Mouse (Mus musculus): ENCODE data around the gene Larp1b. TPM values are rescaled to one million over a fixed set of nuclear protein-coding genes. Genes with fewer than 3 reads are reported as not detected.

The Larp1b gene
- polyA plus RNA-seq, 1 experiment from 2014 or later = 4.1 TPM

Other genes starting within 250 kb of the Larp1b start
- gene Slc25a31, start 241.0 kb upstream of the Larp1b start, polyA plus RNA-seq (2015; fragmentation: Nextera tagmentation; extraction: Ambion mirVana) = 0.55 and 0.58 TPM in 2 replicates
- 50.1 and 56.5 TPM in 2 replicates for gene Hspa4l, start 205.3 kb upstream of the Larp1b start, polyA plus RNA-seq (2015; fragmentation: Nextera tagmentation; extraction: Ambion mirVana)
- 17.4 and 18.3 TPM in 2 replicates for gene Plk4, start 149.8 kb upstream of the Larp1b start, polyA plus RNA-seq (2015; fragmentation: Nextera tagmentation; extraction: Ambion mirVana)
- 10.5 and 11.0 TPM in 2 replicates for gene Mfsd8, start 102.9 kb upstream of the Larp1b start, polyA plus RNA-seq (2015; fragmentation: Nextera tagmentation; extraction: Ambion mirVana)
- 11.4 and 16.7 TPM in 2 replicates for gene Abhd18, start 102.9 kb upstream of the Larp1b start, polyA plus RNA-seq (2015; fragmentation: Nextera tagmentation; extraction: Ambion mirVana)
- gene 1700034I23Rik, start 47.3 kb upstream of the Larp1b start, polyA plus RNA-seq (2015; fragmentation: Nextera tagmentation; extraction: Ambion mirVana) = 0.26 and 0.34 TPM in 2 replicates
- gene Pgrmc2, start 133.2 kb downstream of the Larp1b start, polyA plus RNA-seq (2015; fragmentation: Nextera tagmentation; extraction: Ambion mirVana) = 30.4 TPM in 2 replicates